Mouse (Mus musculus) kidney, adult 2 months (tissue): ENCODE data around the gene Lamtor2. TPM values are rescaled to one million over a fixed set of nuclear protein-coding genes. Genes with fewer than 3 reads are reported as not detected.

Source experiments
- DNase-seq: peaks from one replicate; pipeline ENCODE4 v3.0.0; 2021
- H3K27ac ChIP-seq: fragments of 200-500 bp; 2 replicates; pipeline ENCODE4 v1.5.1; 2012; ENCODE audit warnings: low read depth, low read length, control low read depth, inconsistent platforms; ENCODE audit not compliant: insufficient read depth
- H3K27me3 ChIP-seq: fragments of 200-500 bp; replicated peaks from 2 replicates; pipeline ENCODE4 v1.6.1; 2012; ENCODE audit warnings: mild to moderate bottlenecking, moderate library complexity, low read length, inconsistent platforms; ENCODE audit not compliant: control insufficient read depth, insufficient read depth
- H3K36me3 ChIP-seq: fragments of 200-500 bp; 2 replicates; pipeline ENCODE4 v1.6.1; 2012; ENCODE audit warnings: mild to moderate bottlenecking, moderate library complexity, low read length, inconsistent platforms; ENCODE audit not compliant: control insufficient read depth, insufficient read depth
- H3K4me1 ChIP-seq: fragments of 200-500 bp; 2 replicates; pipeline ENCODE4 v1.6.1; 2011; ENCODE audit warnings: low read length; ENCODE audit not compliant: control insufficient read depth, insufficient read depth
- H3K4me3 ChIP-seq: fragments of 200-500 bp; 2 replicates; pipeline ENCODE4 v1.5.1; 2011; ENCODE audit warnings: mild to moderate bottlenecking, low read depth, low read length, control low read depth; ENCODE audit not compliant: insufficient read depth
- CTCF ChIP-seq: fragments of 200-500 bp; conservative IDR thresholded peaks from 2 replicates; pipeline ENCODE4 v1.5.1; 2011; ENCODE audit warnings: low read depth, mild to moderate bottlenecking, control low read depth, low read length, moderate library complexity, mixed read lengths; ENCODE audit not compliant: insufficient read depth, insufficient read length
- POLR2A ChIP-seq: fragments of 200-500 bp; IDR thresholded peaks from one replicate; pipeline ENCODE4 v1.6.1; 2011; ENCODE audit warnings: low read depth, low read length, control low read depth
- WGBS: fragments of 180-500 bp; shearing (Covaris S2); methylation state at CpG from one replicate; pipeline ENCODE4 v1.1.7; 2018; 5-methylcytosine and 5-hydroxymethylcytosine counted together
- polyA plus RNA-seq: library from polyadenylated mRNA; depleted of rRNA; stranded (reverse); fragments of >200 nt; gene quantifications from 2 replicates; pipeline ENCODE4 v1.2.3, GENCODE M21; 2012

Gene Lamtor2
- polyA plus RNA-seq, 1 experiment = 277 TPM

DNA sequence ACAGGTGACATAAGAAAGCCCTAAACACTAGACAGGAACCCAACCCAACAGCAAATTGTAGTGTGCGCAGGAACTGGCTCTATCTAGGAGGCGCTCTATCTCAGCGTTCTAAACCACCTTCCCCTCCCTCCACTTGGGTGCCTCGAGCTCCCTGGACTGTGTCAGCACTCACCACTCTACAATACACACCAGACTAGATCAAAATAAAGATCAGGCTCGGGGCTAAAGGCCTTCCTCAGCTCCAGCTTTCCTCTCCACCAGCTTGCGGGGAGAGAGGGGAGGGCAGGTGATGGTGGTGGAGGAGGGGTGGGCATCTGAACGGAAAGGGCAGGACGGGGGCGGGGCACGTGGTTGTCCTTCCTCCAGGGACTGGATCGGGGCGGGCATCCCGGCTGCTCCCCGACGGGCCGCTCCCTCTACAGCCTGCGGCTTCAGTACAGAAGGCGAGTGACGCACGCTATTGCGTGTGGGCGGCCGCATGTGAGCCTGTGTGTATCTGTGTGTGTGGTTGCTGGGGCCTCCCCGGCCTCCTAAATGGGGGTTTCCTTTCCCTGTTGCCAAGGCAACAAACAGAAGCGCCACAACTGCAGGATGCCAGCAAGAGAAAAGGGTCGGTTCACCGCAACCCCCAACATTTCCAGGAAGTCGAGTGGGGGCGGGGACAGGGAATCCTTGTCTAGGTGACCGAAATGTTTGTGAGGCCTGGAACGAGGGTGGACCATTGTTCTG is 43.0 kb downstream of the Lamtor2 start, which contains the start of gene Lmna:
Lmna (minus strand) TSS at position 265 of the 729 bp plus-strand sequence.
- Histone ChIP-seq H3K27ac (peak within 1 kb of the TSS; percentile 65), H3K4me1 (peaks cover 14% of the 10 kb centered on the region; the same call in 1 of the 2 replicates), H3K27me3 (no peaks in the 10 kb centered on the region), H3K4me3 (peak within 1 kb of the TSS; percentile 57), H3K36me3 (no peaks in the 10 kb centered on the region)
- TF ChIP-seq POLR2A = no peak
- TF ChIP-seq CTCF = peak; percentile 53
- WGBS = under 1% methylated on average over 31 of the region's 31 CpGs
- peak; percentile 97 for DNase-seq

DNA sequence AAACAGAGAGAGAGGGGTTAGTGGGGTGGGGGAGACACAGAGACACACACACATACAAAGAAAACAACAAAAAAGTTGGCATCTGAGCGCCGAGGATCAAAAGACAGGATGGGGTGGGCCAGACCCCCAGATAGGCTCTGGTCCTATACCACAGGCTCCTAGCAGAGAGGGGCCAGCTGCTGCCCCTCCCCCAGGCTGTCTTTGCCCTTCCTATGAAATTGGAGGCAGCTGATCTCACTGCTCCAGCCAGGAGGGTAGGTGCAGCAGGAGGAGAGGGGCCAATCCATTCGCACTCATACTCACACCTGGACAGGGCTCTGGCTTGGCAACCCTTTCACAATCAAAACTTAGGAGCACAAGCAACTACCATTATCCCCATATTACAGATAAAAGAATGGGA is 43.6 kb downstream of the Lamtor2 start:
- WGBS = 58% methylated on average over 3 of the region's 3 CpGs

DNA sequence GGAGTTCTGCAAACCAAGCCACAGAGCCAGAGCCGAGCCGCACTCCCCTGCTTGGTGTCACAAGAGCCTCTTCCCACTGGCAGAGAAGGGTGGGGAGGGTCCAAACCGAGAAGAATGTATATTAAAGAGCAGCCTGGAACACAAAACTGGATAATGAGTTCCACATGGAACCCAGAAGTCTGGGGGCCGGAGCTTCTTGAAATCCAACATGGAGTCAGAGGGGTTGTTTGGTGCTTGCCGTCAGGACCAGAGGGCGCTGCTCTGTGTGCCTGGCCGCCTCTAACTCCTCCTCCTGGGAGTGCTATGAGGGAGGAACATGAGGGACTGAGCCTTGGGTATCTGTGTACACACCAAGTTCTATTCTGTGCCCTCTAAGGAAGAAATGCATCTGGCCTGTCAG is 47.1 kb downstream of the Lamtor2 start:
- no peak overlapping the region for H3K27ac ChIP-seq
- TF ChIP-seq POLR2A (no peak), CTCF (no peak)
- DNase-seq = no peak
- H3K36me3 ChIP-seq = no peaks in the 10 kb centered on the region
- no peak overlapping the region for H3K4me3 ChIP-seq
- peaks cover 25% of the 10 kb centered on the region for H3K4me1 ChIP-seq
- no peaks in the 10 kb centered on the region for H3K27me3 ChIP-seq
- 70% methylated on average over 7 of the region's 7 CpGs for WGBS

More for the DNA sequence above, 43.6 kb downstream of the Lamtor2 start:
- H3K27me3 ChIP-seq = no peaks in the 10 kb centered on the region
- peak overlapping the region; percentile 57 for H3K4me3 ChIP-seq
- no peaks in the 10 kb centered on the region for H3K36me3 ChIP-seq
- no peak for DNase-seq
- H3K4me1 ChIP-seq = peaks cover 14% of the 10 kb centered on the region; the same call in 1 of the 2 replicates
- peak overlapping the region; percentile 65 for H3K27ac ChIP-seq
- TF ChIP-seq CTCF (no peak), POLR2A (no peak)

DNA sequence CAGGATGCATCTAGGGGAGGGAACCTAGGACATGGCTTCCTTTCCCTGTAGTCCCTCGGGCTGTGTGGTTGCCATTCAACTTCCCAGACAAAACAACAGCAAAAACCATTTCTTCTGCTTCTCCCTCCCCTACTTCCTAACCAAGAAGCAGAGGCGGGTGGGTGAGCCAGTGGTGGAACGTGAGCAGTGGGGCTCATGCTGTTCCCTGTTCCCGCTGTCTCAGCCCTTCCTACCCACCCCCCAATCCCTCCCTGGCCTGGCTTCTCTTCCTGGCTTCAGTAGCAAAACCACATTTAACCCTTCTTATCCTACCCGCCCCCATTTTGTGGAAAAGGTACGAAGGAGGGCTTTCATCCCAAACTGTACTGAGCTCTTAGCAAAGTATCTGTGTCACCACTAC is 47.8 kb downstream of the Lamtor2 start:
- peaks cover 23% of the 10 kb centered on the region for H3K4me1 ChIP-seq
- DNase-seq = no peak
- TF ChIP-seq CTCF (no peak), POLR2A (no peak)
- no peak overlapping the region for H3K4me3 ChIP-seq
- no peaks in the 10 kb centered on the region for H3K27me3 ChIP-seq
- no peak overlapping the region for H3K27ac ChIP-seq
- H3K36me3 ChIP-seq = no peaks in the 10 kb centered on the region
- 89% methylated on average over 6 of the region's 6 CpGs for WGBS

DNA sequence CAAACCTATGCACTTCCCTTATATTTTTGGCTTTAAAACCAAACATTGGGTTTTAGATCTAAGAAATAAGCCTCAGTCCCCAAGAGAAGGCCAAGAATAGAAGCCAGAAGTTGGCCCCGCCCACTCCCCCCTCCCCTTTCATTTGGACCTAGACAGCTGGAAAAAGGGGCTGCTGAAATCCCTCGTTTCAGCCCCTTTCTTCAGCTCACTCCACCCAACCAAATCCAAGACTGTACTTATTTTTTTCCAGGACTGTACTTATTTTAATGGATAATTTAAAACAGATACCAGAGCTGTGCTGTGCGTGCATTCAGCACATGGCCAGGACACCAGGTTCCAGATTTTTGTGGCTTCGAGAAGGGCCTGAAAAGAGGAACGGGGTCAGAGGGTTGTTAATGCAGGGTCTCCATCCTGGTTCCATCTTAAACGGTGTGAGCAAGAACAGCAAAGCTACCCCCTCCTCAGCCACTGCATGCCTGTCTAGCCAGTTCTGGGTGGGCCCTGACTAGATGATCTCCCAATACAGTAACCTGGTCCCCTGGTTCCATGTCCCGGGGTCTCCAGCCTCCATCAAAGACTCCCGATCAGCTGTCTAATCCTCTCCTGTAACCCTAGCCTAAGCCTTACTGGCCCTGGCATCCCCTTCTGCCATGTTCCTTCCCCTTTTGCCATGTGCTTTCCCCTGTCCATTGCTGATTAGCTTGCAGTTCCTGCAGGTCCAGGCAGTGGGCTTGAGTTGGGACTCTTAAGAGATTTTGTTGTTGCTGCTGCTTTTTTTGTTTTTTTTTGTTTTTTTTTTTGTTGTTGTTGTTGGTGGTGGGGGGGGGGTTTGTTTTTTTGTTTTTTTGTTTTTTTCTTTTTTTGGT is 48.8 kb downstream of the Lamtor2 start:
- Histone ChIP-seq H3K27ac (no peak overlapping the region), H3K27me3 (no peaks in the 10 kb centered on the region), H3K4me3 (no peak overlapping the region), H3K36me3 (no peaks in the 10 kb centered on the region), H3K4me1 (peaks cover 23% of the 10 kb centered on the region)
- WGBS = 70% methylated on average over 8 of the region's 8 CpGs
- no peak for TF ChIP-seq CTCF
- TF ChIP-seq POLR2A = no peak
- DNase-seq = no peak

DNA sequence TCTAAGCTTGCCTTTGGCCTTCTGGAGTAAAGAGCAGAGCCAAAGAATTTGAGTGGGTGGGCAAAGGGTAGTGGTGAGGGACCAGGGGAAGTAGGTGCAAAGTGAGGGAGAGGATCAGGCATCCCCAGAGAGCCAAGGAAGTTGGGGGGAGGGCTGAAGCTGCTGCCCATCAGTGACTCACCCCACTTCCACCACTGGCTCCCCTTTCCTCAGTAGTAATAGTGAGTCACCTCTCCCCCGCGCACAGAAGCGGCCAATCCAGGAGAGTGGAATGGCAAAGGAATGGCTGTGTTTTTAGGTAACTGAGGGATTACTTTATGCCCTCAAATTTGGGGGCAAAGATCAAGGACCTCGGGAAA is 49.4 kb downstream of the Lamtor2 start:
- Histone ChIP-seq H3K36me3 (no peaks in the 10 kb centered on the region), H3K27ac (no peak overlapping the region; the same call in 1 of the 2 replicates), H3K4me3 (no peak overlapping the region), H3K4me1 (peaks cover 23% of the 10 kb centered on the region), H3K27me3 (no peaks in the 10 kb centered on the region)
- DNase-seq = no peak
- 33% methylated on average over 4 of the region's 4 CpGs for WGBS
- no peak for TF ChIP-seq CTCF
- no peak for TF ChIP-seq POLR2A
